Comparison of ENCODE assay signal across 24 mouse cellular contexts in genomic region chr3:146152913-146153312, GRCm38 (mm10). TPM values are rescaled to one million over a fixed set of nuclear protein-coding genes. Genes with fewer than 3 reads are reported as not detected.
"Had no signal": no experiment of that assay in that cellular context is flagged by ENCODE, and none has a peak within 500 bp of the region (broad histone marks: within the 10 kb centered on the region; RNA-seq: fewer than 3 reads in every experiment).

No protein-coding gene starts in this region.

- DNase-seq: liver, embryonic 13.5 days; liver, postnatal 0 days; lung, adult 2 months; lung, postnatal 14 days; lung, postnatal 36 days; midbrain, embryonic 14.5 days; retina, postnatal 1 day; right cerebral cortex, postnatal 14 days; thymus, adult 2 months; thymus, postnatal 25 days had no signal

- H3K4me2 ChIP-seq: liver, embryonic 11.5 days; liver, embryonic 13.5 days; liver, embryonic 15.5 days; lung, embryonic 15.5 days; midbrain, embryonic 12.5 days; neural tube, embryonic 12.5 days had no signal

- ATAC-seq: liver, postnatal 0 days; lung, postnatal 0 days; midbrain, embryonic 16.5 days had no signal

- H3K9ac ChIP-seq: liver, embryonic 13.5 days; liver, embryonic 15.5 days; liver, postnatal 0 days; lung, embryonic 15.5 days; midbrain, embryonic 12.5 days; neural tube, embryonic 12.5 days had no signal

- H3K27ac ChIP-seq: liver, embryonic 13.5 days; liver, embryonic 15.5 days; lung, embryonic 15.5 days; midbrain, embryonic 10.5 days; midbrain, embryonic 12.5 days; neural tube, embryonic 12.5 days had no signal

- H3K9me3 ChIP-seq: liver, embryonic 13.5 days; liver, embryonic 15.5 days; lung, embryonic 15.5 days; midbrain, embryonic 10.5 days; midbrain, embryonic 12.5 days; neural tube, embryonic 12.5 days had no signal

- H3K36me3 ChIP-seq: liver, embryonic 13.5 days; liver, embryonic 15.5 days; lung, embryonic 15.5 days; midbrain, embryonic 10.5 days; midbrain, embryonic 12.5 days; neural tube, embryonic 12.5 days had no signal

- H3K4me3 ChIP-seq: liver, embryonic 13.5 days; liver, embryonic 15.5 days; lung, embryonic 15.5 days; midbrain, embryonic 10.5 days; midbrain, embryonic 12.5 days; myocyte; neural tube, embryonic 12.5 days had no signal

RNA-seq across cellular contexts. Expression of gene Mcoln2, which starts 3.3 kb away (rescaled TPM):
- polyA plus RNA-seq: myocyte; neural tube, embryonic 14.5 days had no signal

RNA-seq across cellular contexts. Expression of gene Mcoln3, which starts 35.7 kb away (rescaled TPM):
- polyA plus RNA-seq: liver, postnatal 0 days; myocyte had no signal

RNA-seq across cellular contexts. Expression of gene Wdr63, which starts 45.0 kb away (rescaled TPM):
- total RNA-seq: megakaryocyte, adult 5-6 weeks; megakaryocyte-erythroid progenitor cell, adult 5-6 weeks; neutrophil, adult 5-6 weeks had no signal
- polyA plus RNA-seq: liver, embryonic 15.5 days; stomach, embryonic 14.5 days had no signal
